Mouse (Mus musculus) thymus, adult 2 months (tissue): ENCODE measurements around the gene Pibf1. TPM values are rescaled to one million over a fixed set of nuclear protein-coding genes. Genes with fewer than 3 reads are reported as not detected.

Experiments used
- DNase-seq: peaks from one replicate; pipeline ENCODE4 v3.0.0; 2021
- H3K27ac ChIP-seq: fragments of 200-500 bp; 2 replicates; pipeline ENCODE4 v1.5.1; 2012; ENCODE audit warnings: low read length, control low read depth; ENCODE audit not compliant: control insufficient read depth, insufficient read depth
- H3K27me3 ChIP-seq: fragments of 200-500 bp; 2 replicates; pipeline ENCODE4 v1.6.1; 2012; ENCODE audit warnings: mild to moderate bottlenecking, low read length, moderate library complexity, mixed read lengths; ENCODE audit not compliant: control insufficient read depth, insufficient read depth
- H3K36me3 ChIP-seq: fragments of 200-500 bp; 2 replicates; pipeline ENCODE4 v1.6.1; 2012; ENCODE audit warnings: mild to moderate bottlenecking, low read length, moderate library complexity; ENCODE audit not compliant: control insufficient read depth, insufficient read depth
- H3K4me1 ChIP-seq: fragments of 200-500 bp; replicated peaks from 2 replicates; pipeline ENCODE4 v1.6.1; 2012; ENCODE audit warnings: low read length; ENCODE audit not compliant: control insufficient read depth, insufficient read depth
- H3K4me3 ChIP-seq: fragments of 200-500 bp; 2 replicates; pipeline ENCODE4 v1.5.1; 2012; ENCODE audit warnings: mild to moderate bottlenecking, low read length, control low read depth, moderate library complexity; ENCODE audit not compliant: control insufficient read depth, insufficient read depth
- CTCF ChIP-seq: fragments of 200-500 bp; IDR thresholded peaks from 2 replicates; pipeline ENCODE4 v1.5.1; 2012; ENCODE audit warnings: mild to moderate bottlenecking, control low read depth, low read length, moderate library complexity, borderline replicate concordance; ENCODE audit not compliant: control insufficient read depth, poor library complexity, insufficient read depth; ENCODE audit errors: extremely low read depth
- POLR2A ChIP-seq: fragments of 200-500 bp; IDR thresholded peaks from 2 replicates; pipeline ENCODE4 v1.6.1; 2012; ENCODE audit warnings: mild to moderate bottlenecking, low read length, control low read depth, moderate library complexity; ENCODE audit not compliant: control insufficient read depth, poor library complexity, insufficient read depth; ENCODE audit errors: extremely low read depth
- WGBS: fragments of 180-500 bp; shearing (Covaris S2); methylation state at CpG from one replicate; pipeline ENCODE4 v1.1.7; 2018; 5-methylcytosine and 5-hydroxymethylcytosine counted together
- polyA plus RNA-seq: library from polyadenylated mRNA; depleted of rRNA; stranded (reverse); fragments of >200 nt; gene quantifications from 2 replicates; pipeline ENCODE4 v1.2.3, GENCODE M21; 2012

Gene Pibf1
- polyA plus RNA-seq, 1 experiment, result 2.4 TPM

GRCm38 (mm10) chr14:99159940-99160339 lies 60.7 kb downstream of the Pibf1 start:
- no peaks in the 10 kb centered on the region for H3K36me3 ChIP-seq
- no peak overlapping the region for H3K4me3 ChIP-seq
- H3K27me3 ChIP-seq, result no peaks in the 10 kb centered on the region
- DNase-seq, result no peak
- H3K4me1 ChIP-seq, result no peaks in the 10 kb centered on the region
- 61% methylated on average over 6 of the region's 6 CpGs for WGBS
- no peak for TF ChIP-seq CTCF
- no peak for TF ChIP-seq POLR2A
- H3K27ac ChIP-seq, result no peak overlapping the region

DNA sequence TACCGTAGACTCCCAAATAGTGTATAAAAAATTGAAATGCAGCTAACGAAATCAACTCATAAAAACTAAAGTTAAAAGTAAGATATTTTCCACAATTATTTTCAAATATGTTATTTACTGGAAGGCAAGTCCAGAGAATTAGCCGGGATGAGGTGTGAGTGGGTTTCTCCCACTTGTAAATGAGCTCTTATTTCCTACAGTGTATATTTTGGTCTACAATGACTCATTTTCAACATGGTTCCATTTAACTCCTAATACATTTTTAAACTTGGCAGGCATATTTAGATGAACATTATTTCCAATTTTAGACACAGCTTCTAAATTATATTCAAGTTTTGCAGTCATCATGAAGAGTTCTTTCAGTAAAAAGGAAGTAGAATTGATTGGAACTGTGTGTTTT lies 63.8 kb downstream of the Pibf1 start:
- H3K27me3 ChIP-seq, result no peaks in the 10 kb centered on the region
- H3K4me3 ChIP-seq, result no peak overlapping the region
- no peak for DNase-seq
- H3K27ac ChIP-seq, result no peak overlapping the region
- TF ChIP-seq CTCF (no peak), POLR2A (no peak)
- H3K4me1 ChIP-seq, result no peaks in the 10 kb centered on the region
- H3K36me3 ChIP-seq, result no peaks in the 10 kb centered on the region
- WGBS, result 99% methylated on average over 3 of the region's 3 CpGs

DNA sequence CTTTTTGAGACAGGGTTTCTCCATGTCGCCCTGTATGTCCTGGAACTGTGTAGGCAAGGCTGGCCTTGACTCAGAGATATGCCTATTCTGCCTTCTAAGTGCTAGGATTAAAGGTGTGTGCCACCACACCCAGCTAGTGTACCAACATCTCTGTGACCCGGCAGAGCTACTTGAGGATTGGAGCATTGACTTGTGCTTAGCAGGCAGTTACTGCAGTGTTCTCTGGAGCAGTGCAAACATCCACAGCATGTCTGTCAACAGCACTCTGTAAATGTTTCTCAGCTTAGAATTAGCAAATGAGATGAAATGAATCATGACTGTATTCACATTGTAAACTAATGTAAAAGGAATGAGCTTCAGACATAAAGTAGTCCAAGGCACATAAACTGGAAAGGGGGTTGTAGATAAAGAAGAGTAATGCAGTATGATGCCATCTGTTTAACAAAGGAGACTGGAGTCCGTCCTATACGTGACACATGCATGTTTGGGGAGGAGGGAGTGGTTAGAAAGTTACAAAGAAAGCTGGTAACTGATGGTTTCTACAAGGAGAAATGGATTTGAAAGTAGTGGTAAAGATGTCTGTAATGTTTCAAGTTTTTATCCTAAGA lies 75.0 kb downstream of the Pibf1 start:
- Histone ChIP-seq H3K36me3 (no peaks in the 10 kb centered on the region), H3K27me3 (no peaks in the 10 kb centered on the region), H3K4me1 (no peaks in the 10 kb centered on the region), H3K27ac (no peak overlapping the region), H3K4me3 (no peak overlapping the region)
- no peak for TF ChIP-seq POLR2A
- no peak for TF ChIP-seq CTCF
- DNase-seq, result no peak
- WGBS, result 94% methylated on average over 4 of the region's 4 CpGs

- 90% methylated on average over 9 of the region's 9 CpGs for WGBS
- no peaks in the 10 kb centered on the region for H3K27me3 ChIP-seq
- TF ChIP-seq CTCF (no peak), POLR2A (no peak)
- no peak overlapping the region for H3K4me3 ChIP-seq
- H3K4me1 ChIP-seq, result no peaks in the 10 kb centered on the region
- no peaks in the 10 kb centered on the region for H3K36me3 ChIP-seq
- DNase-seq, result no peak
- H3K27ac ChIP-seq, result no peak overlapping the region
Observed at GRCm38 (mm10) chr14:99176559-99176958, 77.3 kb downstream of the Pibf1 start.

DNA sequence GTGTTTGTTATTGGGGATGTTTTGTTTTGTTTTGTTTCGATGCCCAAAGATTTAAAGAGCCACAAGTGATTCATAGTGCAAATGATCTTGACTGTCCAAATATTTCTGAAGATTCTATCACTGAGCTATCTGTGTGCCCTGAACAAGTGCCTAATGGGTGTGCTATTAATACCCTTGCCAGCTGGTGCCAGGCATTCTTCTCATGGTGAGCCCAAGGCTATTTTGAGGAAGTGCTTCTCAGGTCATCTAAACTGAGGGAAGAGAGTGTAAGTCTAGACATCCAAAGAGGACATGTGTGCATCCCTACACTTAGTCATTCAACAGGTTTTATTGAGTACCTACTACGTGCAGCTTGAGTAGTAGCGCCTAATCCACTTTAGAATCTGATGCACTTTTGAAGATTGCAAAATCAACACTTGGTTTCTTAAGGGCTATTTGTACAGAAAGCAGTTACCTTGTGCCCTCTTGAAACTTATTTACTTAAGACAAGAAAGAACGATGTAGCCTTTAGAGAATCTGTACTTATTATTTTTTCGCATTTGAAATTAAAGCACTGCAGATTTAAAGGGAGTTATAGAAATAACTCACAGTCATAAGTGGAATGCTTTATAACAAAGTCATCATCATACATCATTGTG lies 91.0 kb downstream of the Pibf1 start:
- Histone ChIP-seq H3K27ac (no peak overlapping the region), H3K4me1 (no peaks in the 10 kb centered on the region), H3K36me3 (no peaks in the 10 kb centered on the region), H3K27me3 (no peaks in the 10 kb centered on the region), H3K4me3 (no peak overlapping the region)
- 96% methylated on average over 5 of the region's 5 CpGs for WGBS
- no peak for DNase-seq
- no peak for TF ChIP-seq CTCF
- no peak for TF ChIP-seq POLR2A

DNA sequence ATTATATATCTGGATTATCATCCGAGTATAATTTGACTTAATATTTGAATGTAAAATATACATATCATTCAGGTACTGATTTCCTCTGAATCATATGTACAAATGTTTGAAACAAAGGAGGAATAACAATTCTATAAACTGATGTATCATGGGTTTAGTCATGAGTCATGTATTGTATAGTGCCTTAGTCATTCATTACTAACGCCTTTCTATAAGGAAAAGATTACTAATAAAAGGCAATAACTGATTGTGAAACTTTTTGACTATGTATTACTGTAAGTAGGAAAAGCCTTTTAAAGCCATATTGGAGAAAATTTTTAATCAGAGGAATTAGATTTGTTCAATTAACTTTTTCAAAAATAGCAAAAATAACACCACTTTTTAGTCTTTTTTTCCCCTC lies 106.6 kb downstream of the Pibf1 start:
- TF ChIP-seq CTCF, result no peak
- no peak for TF ChIP-seq POLR2A
- no peaks in the 10 kb centered on the region for H3K27me3 ChIP-seq
- H3K27ac ChIP-seq, result no peak overlapping the region
- no peak for DNase-seq
- H3K4me1 ChIP-seq, result no peaks in the 10 kb centered on the region
- H3K4me3 ChIP-seq, result no peak overlapping the region
- no peaks in the 10 kb centered on the region for H3K36me3 ChIP-seq
- 99% methylated on average over 2 of the region's 2 CpGs for WGBS
